9 mouse cellular contexts compared by ENCODE assay signal in the genomic region with DNA sequence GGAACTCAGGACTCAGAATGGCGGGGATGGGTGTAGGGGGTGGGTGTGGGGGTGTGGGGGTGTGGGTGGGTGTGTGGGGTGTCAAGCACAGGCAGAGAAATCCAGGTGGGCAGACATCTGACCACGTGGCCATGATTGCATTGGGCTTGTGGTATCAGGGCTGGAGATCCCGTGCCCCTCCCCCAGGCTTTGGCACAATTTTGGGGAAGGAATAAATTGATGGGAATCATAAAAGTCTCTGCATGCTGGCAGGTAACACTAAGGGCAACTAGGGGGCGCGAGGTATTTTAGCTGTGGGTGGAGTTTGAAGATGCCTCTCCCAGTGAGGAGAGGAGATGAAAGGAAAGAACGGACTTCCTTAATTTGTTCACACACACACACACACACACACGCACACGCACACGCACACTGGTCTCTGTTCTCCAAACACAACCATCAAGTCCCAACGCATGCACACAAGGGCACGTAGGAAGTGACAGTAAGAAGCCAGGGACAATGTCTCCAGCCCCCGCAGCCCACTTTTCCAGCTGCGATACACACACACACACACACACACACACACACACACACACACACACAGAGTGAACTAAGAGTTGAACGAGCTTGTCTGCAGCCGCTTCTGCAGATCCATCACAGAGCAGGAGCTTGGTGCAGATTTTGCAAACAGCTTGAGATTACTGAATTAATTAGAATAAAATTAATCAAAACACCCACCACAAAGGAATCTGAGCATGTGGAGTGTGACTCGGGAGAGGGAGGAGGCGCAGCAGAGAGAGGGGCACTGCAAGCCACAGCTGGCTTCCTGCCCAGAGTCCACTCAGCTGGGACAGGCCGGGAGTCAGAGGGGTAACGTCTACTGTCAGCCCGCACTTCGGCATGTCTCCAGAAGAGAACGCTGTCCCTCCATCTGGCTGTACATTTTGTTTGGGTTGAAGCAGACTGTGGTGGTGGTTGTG. TPM values are rescaled to one million over a fixed set of nuclear protein-coding genes. Genes with fewer than 3 reads are reported as not detected.
DNase-seq lines count a peak whose midpoint lies in the region; ATAC-seq and TF ChIP-seq lines count a peak whose summit lies in the region.
"Had no signal": no experiment of that assay in that cellular context is flagged by ENCODE, and none has a peak within 500 bp of the region (broad histone marks: within the 10 kb centered on the region; RNA-seq: fewer than 3 reads in every experiment).

No protein-coding gene starts in this region.

- no peak for DNase-seq in lung, adult 2 months
- peak; percentile 27 for DNase-seq in kidney, adult 11 months
- DNase-seq in left cerebral cortex, postnatal 10 days (ENCODE audit: extremely low spot score in 1 of 2, low spot score in 2 of 2) = peak; percentile 35 to 85
- DNase-seq in spleen, postnatal 10 days (ENCODE audit: low spot score in 2 of 2) = no peak
- DNase-seq in cerebellum, adult 11 months = no peak

- H3K4me3 ChIP-seq in lung, embryonic 15.5 days = peak overlapping the region; percentile 3; the same call in 1 of the 2 replicates
- no peak overlapping the region for H3K4me3 ChIP-seq in lung, adult 2 months (replicated peaks; ENCODE audit: extremely low read depth, low read depth, low read length)
- H3K4me3 ChIP-seq in forebrain, embryonic 15.5 days = no peak overlapping the region
- H3K4me3 ChIP-seq in neural tube, embryonic 13.5 days = no peak overlapping the region
- H3K4me3 ChIP-seq: limb, embryonic 12.5 days had no signal

- no peaks in the 10 kb centered on the region for H3K27me3 ChIP-seq in lung, embryonic 15.5 days
- no peaks in the 10 kb centered on the region for H3K27me3 ChIP-seq in forebrain, embryonic 15.5 days
- no peaks in the 10 kb centered on the region for H3K27me3 ChIP-seq in neural tube, embryonic 13.5 days

- H3K9ac ChIP-seq in lung, embryonic 15.5 days = no peak overlapping the region
- no peak overlapping the region for H3K9ac ChIP-seq in forebrain, embryonic 15.5 days (replicated peaks)
- H3K9ac ChIP-seq in neural tube, embryonic 13.5 days = 0 out of 2 replicates have a peak overlapping the region, but pooled peaks have one; percentile 9
- H3K9ac ChIP-seq: limb, embryonic 12.5 days had no signal

- no peaks in the 10 kb centered on the region for H3K9me3 ChIP-seq in lung, embryonic 15.5 days
- no peaks in the 10 kb centered on the region for H3K9me3 ChIP-seq in forebrain, embryonic 15.5 days
- no peaks in the 10 kb centered on the region for H3K9me3 ChIP-seq in neural tube, embryonic 13.5 days

- peak; percentile 83; the same call in 1 of the 2 replicates for ATAC-seq in lung, embryonic 15.5 days (ENCODE audit: borderline replicate concordance, extremely low read depth, low FRiP score, low TSS enrichment)
- ATAC-seq in forebrain, embryonic 15.5 days (replicated peaks) = peak; percentile 84
- peak; percentile 69 for ATAC-seq in neural tube, embryonic 13.5 days (ENCODE audit: low read depth)

- H3K27ac ChIP-seq in lung, embryonic 15.5 days = no peak overlapping the region
- H3K27ac ChIP-seq in forebrain, embryonic 15.5 days (replicated peaks) = peak overlapping the region; percentile 85
- peak overlapping the region; percentile 76 for H3K27ac ChIP-seq in neural tube, embryonic 13.5 days (replicated peaks)
- H3K27ac ChIP-seq: limb, embryonic 12.5 days had no signal

- peaks cover 18% of the 10 kb centered on the region for H3K4me1 ChIP-seq in lung, embryonic 15.5 days
- H3K4me1 ChIP-seq in lung, adult 2 months (ENCODE audit: control insufficient read depth, insufficient read depth, low read length) = no peaks in the 10 kb centered on the region
- peaks cover 35% of the 10 kb centered on the region for H3K4me1 ChIP-seq in forebrain, embryonic 15.5 days
- H3K4me1 ChIP-seq in neural tube, embryonic 13.5 days (replicated peaks) = peaks cover 44% of the 10 kb centered on the region

- H3K36me3 ChIP-seq in lung, embryonic 15.5 days = no peaks in the 10 kb centered on the region
- no peaks in the 10 kb centered on the region for H3K36me3 ChIP-seq in forebrain, embryonic 15.5 days
- no peaks in the 10 kb centered on the region for H3K36me3 ChIP-seq in neural tube, embryonic 13.5 days
- H3K36me3 ChIP-seq: limb, embryonic 12.5 days had no signal

- TF ChIP-seq CTCF in lung, adult 2 months (IDR thresholded peaks at IDR 0.05; ENCODE audit: insufficient read depth, low read length) = no peak

- peak overlapping the region; percentile 43 for H3K4me2 ChIP-seq in lung, embryonic 15.5 days
- H3K4me2 ChIP-seq in forebrain, embryonic 15.5 days (replicated peaks) = peak overlapping the region; percentile 20
- peak overlapping the region; percentile 20 for H3K4me2 ChIP-seq in neural tube, embryonic 13.5 days
- H3K4me2 ChIP-seq: limb, embryonic 12.5 days had no signal

- TF ChIP-seq POLR2A in lung, adult 2 months (IDR thresholded peaks at IDR 0.05; ENCODE audit: borderline replicate concordance, extremely low read depth, low read depth, low read length) = no peak

- intact Hi-C loops in left cerebral cortex, postnatal 10 days (cut with DNase I) = no loop called here

- 24% methylated on average over 21 of the region's 22 CpGs for WGBS in lung, embryonic 15.5 days
- 18% methylated on average over 22 of the region's 22 CpGs for WGBS in lung, adult 2 months
- 15% methylated on average over 22 of the region's 22 CpGs for WGBS in forebrain, embryonic 15.5 days
- 30% methylated on average over 22 of the region's 22 CpGs for WGBS in neural tube, embryonic 13.5 days

RNA-seq across cellular contexts. Expression of a gene that starts 21.3 kb away (rescaled TPM):
- 14.3 and 14.6 TPM in 2 replicates for polyA plus RNA-seq in lung, embryonic 15.5 days (2015; fragmentation: Nextera tagmentation; extraction: Ambion mirVana)
- polyA plus RNA-seq in lung, adult 2 months (2012; rRNA removed) = 5.7 and 7.7 TPM in 2 replicates
- 12.4 and 12.9 TPM in 2 replicates for polyA plus RNA-seq in forebrain, embryonic 15.5 days (2015; fragmentation: Nextera tagmentation; extraction: Ambion mirVana)
- 10 to 100 TPM; 11.9 to 12.8 TPM for total RNA-seq in left cerebral cortex, postnatal 10 days (2021)
- 12.4 and 13.0 TPM in 2 replicates for polyA plus RNA-seq in neural tube, embryonic 13.5 days (2015; fragmentation: Nextera tagmentation; extraction: Ambion mirVana)

Comparison
In these comparisons a context has a peak if more than half of its experiments do, and no peak if none do; other contexts are left out.
1. DNase-seq: peak in kidney, adult 11 months (single experiment) and left cerebral cortex, postnatal 10 days (2 of 2); none in lung, adult 2 months (single experiment), spleen, postnatal 10 days (0 of 2) and cerebellum, adult 11 months (single experiment).
2. Peak in every context shown above with its lines, with median percentiles within 50 percentile points of each other: ATAC-seq and H3K4me2 ChIP-seq.